Comparison of ENCODE assay signal across 10 mouse cellular contexts in the genomic region with DNA sequence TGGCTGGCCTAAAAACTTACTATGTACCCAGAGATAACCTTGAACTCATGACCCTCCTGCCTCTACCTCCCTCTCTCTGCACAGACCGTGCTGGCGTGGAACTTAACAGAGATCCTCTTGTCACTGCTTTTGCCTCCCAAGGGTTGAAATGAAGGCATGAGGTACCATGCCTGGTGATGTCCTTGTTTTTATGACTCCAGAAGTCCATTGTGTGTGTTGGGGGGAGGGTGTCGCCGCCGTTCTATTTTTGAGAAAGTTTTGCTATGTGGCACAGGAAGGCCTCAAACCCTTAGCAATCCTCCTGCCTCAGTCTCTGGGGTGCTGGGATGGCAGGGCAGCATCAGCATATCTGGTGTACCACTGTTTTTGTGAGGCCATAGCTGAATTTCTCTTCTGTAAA. TPM values are rescaled to one million over a fixed set of nuclear protein-coding genes. Genes with fewer than 3 reads are reported as not detected.
A peak's percentile ranks its signal among the peaks of the same experiment; 100 is the strongest.
DNase-seq lines count a peak whose midpoint lies in the region; ATAC-seq and TF ChIP-seq lines count a peak whose summit lies in the region.
"Had no signal": no experiment of that assay in that cellular context is flagged by ENCODE, and none has a peak within 500 bp of the region (broad histone marks: within the 10 kb centered on the region; RNA-seq: fewer than 3 reads in every experiment).

No protein-coding gene starts in this region.

- no peak for DNase-seq in heart, postnatal 36 days
- DNase-seq in midbrain, embryonic 11.5 days (ENCODE audit: low spot score, missing footprints) = no peak
- DNase-seq in spleen, postnatal 36 days (ENCODE audit: low spot score in 2 of 2) = no peak
- DNase-seq in adrenal gland, postnatal 36 days = no peak

- H3K9ac ChIP-seq in heart, embryonic 12.5 days = no peak overlapping the region
- H3K9ac ChIP-seq in forebrain, embryonic 15.5 days (replicated peaks) = no peak overlapping the region
- 0 out of 2 replicates have a peak overlapping the region, but pooled peaks have one; percentile 63 for H3K9ac ChIP-seq in midbrain, embryonic 11.5 days (ENCODE audit: low read length)

- 0 out of 2 replicates have a peak overlapping the region, but pooled peaks have one; percentile 35 for H3K27ac ChIP-seq in heart, embryonic 12.5 days (ENCODE audit: poor library complexity, severe bottlenecking)
- H3K27ac ChIP-seq in bone marrow macrophage, adult 2 months (ENCODE audit: insufficient read depth, low read depth, low read length) = peak overlapping the region; percentile 17; the same call in 1 of the 2 replicates
- H3K27ac ChIP-seq in forebrain, embryonic 15.5 days (replicated peaks) = peak overlapping the region; percentile 56
- H3K27ac ChIP-seq in midbrain, embryonic 11.5 days (ENCODE audit: low read depth, low read length) = no peak overlapping the region

- H3K36me3 ChIP-seq in heart, embryonic 12.5 days = no peaks in the 10 kb centered on the region
- H3K36me3 ChIP-seq in forebrain, embryonic 15.5 days = no peaks in the 10 kb centered on the region
- H3K36me3 ChIP-seq in midbrain, embryonic 11.5 days (ENCODE audit: control insufficient read depth, insufficient read depth, low read length) = no peaks in the 10 kb centered on the region

- intact Hi-C loops in heart, postnatal 36 days (cut with DNase I) = loop anchor here (1.0 to 10.0 kb wide), 2 partner anchors 9 to 156 kb away; a partner anchor contains a TSS

- no peak for TF ChIP-seq POLR2A in bone marrow macrophage, adult 2 months (IDR thresholded peaks at IDR 0.05; ENCODE audit: borderline replicate concordance, low read depth, low read length)

- peaks cover 35% of the 10 kb centered on the region for H3K4me1 ChIP-seq in heart, embryonic 12.5 days (replicated peaks)
- peaks cover 34% of the 10 kb centered on the region for H3K4me1 ChIP-seq in bone marrow macrophage, adult 2 months (ENCODE audit: control insufficient read depth, insufficient read depth, low read length)
- H3K4me1 ChIP-seq in forebrain, embryonic 15.5 days = peaks cover 37% of the 10 kb centered on the region
- H3K4me1 ChIP-seq in midbrain, embryonic 11.5 days (ENCODE audit: control insufficient read depth, insufficient read depth, low read length) = peaks cover 23% of the 10 kb centered on the region

- no peaks in the 10 kb centered on the region for H3K27me3 ChIP-seq in heart, embryonic 12.5 days (replicated peaks)
- H3K27me3 ChIP-seq in forebrain, embryonic 15.5 days = no peaks in the 10 kb centered on the region
- H3K27me3 ChIP-seq in midbrain, embryonic 11.5 days (ENCODE audit: control insufficient read depth, insufficient read depth, low read length) = no peaks in the 10 kb centered on the region; the same call in 1 of the 2 replicates

- ATAC-seq in heart, embryonic 12.5 days (ENCODE audit: insufficient number of reproducible peaks, low FRiP score) = no peak
- no peak for ATAC-seq in forebrain, embryonic 15.5 days (replicated peaks)
- no peak for ATAC-seq in midbrain, embryonic 11.5 days (ENCODE audit: low FRiP score)
- ATAC-seq in megakaryocyte, adult 5-6 weeks (ENCODE audit: poor library complexity, severe bottlenecking) = no peak

- no peaks in the 10 kb centered on the region for H3K9me3 ChIP-seq in heart, embryonic 12.5 days (replicated peaks)
- H3K9me3 ChIP-seq in forebrain, embryonic 15.5 days = no peaks in the 10 kb centered on the region
- H3K9me3 ChIP-seq in midbrain, embryonic 11.5 days (ENCODE audit: control insufficient read depth, low read length) = no peaks in the 10 kb centered on the region

- no peak for TF ChIP-seq CTCF in bone marrow macrophage, adult 2 months (IDR thresholded peaks at IDR 0.05; ENCODE audit: low read depth, low read length)

- peak overlapping the region; percentile 93 for H3K4me2 ChIP-seq in heart, embryonic 12.5 days
- H3K4me2 ChIP-seq in forebrain, embryonic 15.5 days (replicated peaks) = peak overlapping the region; percentile 93
- H3K4me2 ChIP-seq in midbrain, embryonic 11.5 days = peak overlapping the region; percentile 84

- WGBS in heart, embryonic 12.5 days = 74% methylated on average over 5 of the region's 5 CpGs
- 81% methylated on average over 5 of the region's 5 CpGs for WGBS in forebrain, embryonic 15.5 days
- 75% methylated on average over 5 of the region's 5 CpGs for WGBS in midbrain, embryonic 11.5 days

- H3K4me3 ChIP-seq in heart, embryonic 12.5 days = peak overlapping the region; percentile 51; the same call in 1 of the 2 replicates
- H3K4me3 ChIP-seq in bone marrow macrophage, adult 2 months (ENCODE audit: insufficient read depth, low read length) = peak overlapping the region; percentile 41
- H3K4me3 ChIP-seq in forebrain, embryonic 15.5 days = peak overlapping the region; percentile 53
- H3K4me3 ChIP-seq in midbrain, embryonic 11.5 days (ENCODE audit: low read depth, low read length) = peak overlapping the region; percentile 37; the same call in 1 of the 2 replicates

RNA-seq across cellular contexts. Expression of a gene that starts 9.3 kb away (rescaled TPM):
- polyA plus RNA-seq in heart, embryonic 12.5 days (2016; fragmentation: Nextera tagmentation; extraction: Ambion mirVana) = 9.8 and 10.4 TPM in 2 replicates
- 1 to 10 TPM; 3.1 to 5.0 TPM for total RNA-seq in heart, postnatal 36 days (2021)
- polyA plus RNA-seq in bone marrow macrophage, adult 2 months (2012; ENCODE audit: insufficient read depth, insufficient read length, missing spikeins) = 26.6 and 27.6 TPM in 2 replicates
- polyA plus RNA-seq in forebrain, embryonic 15.5 days (2015; fragmentation: Nextera tagmentation; extraction: Ambion mirVana) = 16.7 and 18.5 TPM in 2 replicates
- 6.3 and 8.3 TPM in 2 replicates for polyA plus RNA-seq in midbrain, embryonic 11.5 days (2014; fragmentation: Nextera tagmentation; extraction: Ambion mirVana)
- total RNA-seq in megakaryocyte, adult 5-6 weeks (2015) = 1.5 and 3.3 TPM in 2 replicates
- total RNA-seq in megakaryocyte, adult 5-6 weeks (2017) = 1.1 and 3.0 TPM in 2 replicates
- total RNA-seq in adrenal gland, postnatal 36 days (2021) = 1 to 10 TPM; 3.6 to 4.7 TPM

RNA-seq across cellular contexts. Expression of a gene that starts 12.3 kb away (rescaled TPM):
- 24.3 and 31.2 TPM in 2 replicates for polyA plus RNA-seq in heart, embryonic 12.5 days (2016; fragmentation: Nextera tagmentation; extraction: Ambion mirVana)
- total RNA-seq in heart, postnatal 36 days (2021) = 10 to 100 TPM; 34.6 to 36.9 TPM
- polyA plus RNA-seq in bone marrow macrophage, adult 2 months (2012; ENCODE audit: insufficient read depth, insufficient read length, missing spikeins) = 143 and 146 TPM in 2 replicates
- 31.1 and 35.5 TPM in 2 replicates for polyA plus RNA-seq in forebrain, embryonic 15.5 days (2015; fragmentation: Nextera tagmentation; extraction: Ambion mirVana)
- 17.9 and 20.2 TPM in 2 replicates for polyA plus RNA-seq in midbrain, embryonic 11.5 days (2014; fragmentation: Nextera tagmentation; extraction: Ambion mirVana)
- 26.0 and 30.3 TPM in 2 replicates for total RNA-seq in megakaryocyte, adult 5-6 weeks (2015)
- total RNA-seq in megakaryocyte, adult 5-6 weeks (2017) = 117 and 121 TPM in 2 replicates
- 10 to 100 TPM; 59.5 to 73.6 TPM for total RNA-seq in adrenal gland, postnatal 36 days (2021)

RNA-seq across cellular contexts. Expression of a gene that starts 25.5 kb away (rescaled TPM):
- 11.0 and 12.1 TPM in 2 replicates for polyA plus RNA-seq in heart, embryonic 12.5 days (2016; fragmentation: Nextera tagmentation; extraction: Ambion mirVana)
- 10 to 100 TPM; 17.0 to 17.8 TPM for total RNA-seq in heart, postnatal 36 days (2021)
- polyA plus RNA-seq in bone marrow macrophage, adult 2 months (2012; ENCODE audit: insufficient read depth, insufficient read length, missing spikeins) = 11.7 and 14.0 TPM in 2 replicates
- 27.0 and 27.5 TPM in 2 replicates for polyA plus RNA-seq in forebrain, embryonic 15.5 days (2015; fragmentation: Nextera tagmentation; extraction: Ambion mirVana)
- polyA plus RNA-seq in midbrain, embryonic 11.5 days (2014; fragmentation: Nextera tagmentation; extraction: Ambion mirVana) = 9.8 and 10.3 TPM in 2 replicates
- total RNA-seq in megakaryocyte, adult 5-6 weeks (2015) = 7.3 and 8.7 TPM in 2 replicates
- total RNA-seq in megakaryocyte, adult 5-6 weeks (2017) = 3.7 and 5.4 TPM in 2 replicates
- 10 to 100 TPM; 17.1 to 22.6 TPM for total RNA-seq in adrenal gland, postnatal 36 days (2021)

RNA-seq across cellular contexts. Expression of a gene that starts 39.6 kb away (rescaled TPM):
- 1.1 and 1.8 TPM in 2 replicates for polyA plus RNA-seq in heart, embryonic 12.5 days (2016; fragmentation: Nextera tagmentation; extraction: Ambion mirVana)
- total RNA-seq in heart, postnatal 36 days (2021) = 1 to 10 TPM; 6.4 to 7.8 TPM
- polyA plus RNA-seq in bone marrow macrophage, adult 2 months (2012; ENCODE audit: insufficient read depth, insufficient read length, missing spikeins) = 463 and 511 TPM in 2 replicates
- polyA plus RNA-seq in forebrain, embryonic 15.5 days (2015; fragmentation: Nextera tagmentation; extraction: Ambion mirVana) = 1.1 and 1.3 TPM in 2 replicates
- 1.3 TPM in 2 replicates for polyA plus RNA-seq in midbrain, embryonic 11.5 days (2014; fragmentation: Nextera tagmentation; extraction: Ambion mirVana)
- 49.8 TPM in 2 replicates for total RNA-seq in megakaryocyte, adult 5-6 weeks (2015)
- 13.6 and 22.2 TPM in 2 replicates for total RNA-seq in megakaryocyte, adult 5-6 weeks (2017)
- total RNA-seq in adrenal gland, postnatal 36 days (2021) = 1 to 10 TPM; 3.5 to 9.4 TPM
- polyA plus RNA-seq: activated CD4-positive, CD25-positive, alpha-beta regulatory T cell, adult 4 months; CD4-positive, CD25-positive, alpha-beta regulatory T cell, adult 4 months had no signal

RNA-seq across cellular contexts. Expression of a gene that starts 55.0 kb away (rescaled TPM):
- 0.85 and 1.1 TPM in 2 replicates for polyA plus RNA-seq in heart, embryonic 12.5 days (2016; fragmentation: Nextera tagmentation; extraction: Ambion mirVana)
- 1 to 10 TPM; 1.2 to 1.7 TPM for total RNA-seq in heart, postnatal 36 days (2021)
- 18.4 and 18.5 TPM in 2 replicates for polyA plus RNA-seq in bone marrow macrophage, adult 2 months (2012; ENCODE audit: insufficient read depth, insufficient read length, missing spikeins)
- 0.06 TPM in 1 of 2 replicates, not detected in the other for polyA plus RNA-seq in forebrain, embryonic 15.5 days (2015; fragmentation: Nextera tagmentation; extraction: Ambion mirVana)
- 0.12 TPM in 1 of 2 replicates, not detected in the other for polyA plus RNA-seq in midbrain, embryonic 11.5 days (2014; fragmentation: Nextera tagmentation; extraction: Ambion mirVana)
- total RNA-seq in megakaryocyte, adult 5-6 weeks (2015) = 5.7 and 7.4 TPM in 2 replicates
- 6.9 and 10.7 TPM in 2 replicates for total RNA-seq in megakaryocyte, adult 5-6 weeks (2017)
- total RNA-seq in adrenal gland, postnatal 36 days (2021) = under 1 TPM; 0.43 to 0.50 TPM
- polyA plus RNA-seq: activated CD4-positive, CD25-positive, alpha-beta regulatory T cell, adult 4 months had no signal
